Mouse (Mus musculus) C2C12 (cell line): ENCODE results near the gene Prr22.

ENCODE experiments used
- CEBPB ChIP-seq: IDR thresholded peaks from one replicate; pipeline ENCODE4 v1.6.1; 2011; ENCODE audit warnings: low read depth, mild to moderate bottlenecking, control low read depth, moderate library complexity
- MAX ChIP-seq: IDR thresholded peaks from one replicate; pipeline ENCODE4 v1.6.1; 2011; ENCODE audit warnings: mild to moderate bottlenecking, control low read depth

- TF ChIP-seq MAX (no peak), CEBPB (no peak)
Observed at GRCm38 (mm10) chr17:56805784-56806183, 35.7 kb downstream of the Prr22 start.
